23 mouse cellular contexts compared by ENCODE assay signal in genomic region chr3:146708381-146708780, GRCm38 (mm10). TPM values are rescaled to one million over a fixed set of nuclear protein-coding genes. Genes with fewer than 3 reads are reported as not detected.
A peak's percentile ranks its signal among the peaks of the same experiment; 100 is the strongest.
DNase-seq lines count a peak whose midpoint lies in the region; ATAC-seq and TF ChIP-seq lines count a peak whose summit lies in the region.
"Had no signal": no experiment of that assay in that cellular context is flagged by ENCODE, and none has a peak within 500 bp of the region (broad histone marks: within the 10 kb centered on the region; RNA-seq: fewer than 3 reads in every experiment).

No protein-coding gene starts in this region.

- 41% methylated on average over 3 of the region's 3 CpGs for WGBS in liver, adult 2 months
- 48% methylated on average over 3 of the region's 3 CpGs for WGBS in liver, embryonic 13.5 days (ENCODE audit: insufficient replicate concordance)
- 46% methylated on average over 3 of the region's 3 CpGs for WGBS in liver, postnatal 0 days (ENCODE audit: insufficient replicate concordance)
- WGBS in hindbrain, embryonic 13.5 days: 86% methylated on average over 3 of the region's 3 CpGs

- peak; percentile 78 for ATAC-seq in liver, embryonic 13.5 days (ENCODE audit: low read depth)
- ATAC-seq in liver, postnatal 0 days: peak; percentile 98
- ATAC-seq in hindbrain, embryonic 13.5 days (ENCODE audit: low FRiP score): no peak
- ATAC-seq: forebrain, postnatal 0 days had no signal

- H3K9ac ChIP-seq in liver, adult 2 months (ENCODE audit: low read depth, low read length): no peak overlapping the region
- no peak overlapping the region for H3K9ac ChIP-seq in liver, embryonic 13.5 days
- no peak overlapping the region for H3K9ac ChIP-seq in liver, postnatal 0 days (replicated peaks)
- H3K9ac ChIP-seq in hindbrain, embryonic 13.5 days: no peak overlapping the region
- H3K9ac ChIP-seq: embryonic facial prominence, embryonic 12.5 days; forebrain, postnatal 0 days; heart, embryonic 13.5 days; hindbrain, embryonic 15.5 days had no signal

- H3K4me1 ChIP-seq in liver, adult 2 months (ENCODE audit: control insufficient read depth, insufficient read depth, low read length): no peaks in the 10 kb centered on the region
- H3K4me1 ChIP-seq in liver, embryonic 13.5 days (replicated peaks): no peaks in the 10 kb centered on the region
- 0 out of 2 replicates have a peak, but pooled peaks cover 4% of the 10 kb centered on the region for H3K4me1 ChIP-seq in liver, postnatal 0 days (ENCODE audit: insufficient read depth)
- no peaks in the 10 kb centered on the region for H3K4me1 ChIP-seq in hindbrain, embryonic 13.5 days (replicated peaks)
- H3K4me1 ChIP-seq: embryonic facial prominence, embryonic 12.5 days had no signal

- no peaks in the 10 kb centered on the region for H3K36me3 ChIP-seq in liver, adult 2 months (ENCODE audit: control insufficient read depth, insufficient read depth, low read length)
- no peaks in the 10 kb centered on the region for H3K36me3 ChIP-seq in liver, embryonic 13.5 days
- no peaks in the 10 kb centered on the region for H3K36me3 ChIP-seq in liver, postnatal 0 days (replicated peaks; ENCODE audit: insufficient read depth, low read length)
- no peaks in the 10 kb centered on the region for H3K36me3 ChIP-seq in hindbrain, embryonic 13.5 days
- H3K36me3 ChIP-seq: embryonic facial prominence, embryonic 12.5 days; heart, embryonic 13.5 days; hindbrain, embryonic 15.5 days had no signal

- no peak for TF ChIP-seq CTCF in liver, adult 2 months (IDR thresholded peaks at IDR 0.05; ENCODE audit: low read depth, low read length)
- no peak for TF ChIP-seq CTCF in liver, postnatal 0 days (IDR thresholded peaks at IDR 0.05; ENCODE audit: low read depth)

- TF ChIP-seq POLR2A in liver, adult 2 months (IDR thresholded peaks at IDR 0.05; ENCODE audit: extremely low read depth, insufficient read depth, low read length): no peak

- TF ChIP-seq EP300 in liver, postnatal 0 days (IDR thresholded peaks at IDR 0.05; ENCODE audit: low read depth): peak; percentile 52

- H3K4me2 ChIP-seq in liver, embryonic 13.5 days: no peak overlapping the region
- H3K4me2 ChIP-seq in liver, postnatal 0 days (ENCODE audit: low read depth, low read length): no peak overlapping the region
- H3K4me2 ChIP-seq in hindbrain, embryonic 13.5 days: no peak overlapping the region
- H3K4me2 ChIP-seq: embryonic facial prominence, embryonic 12.5 days; heart, embryonic 13.5 days; hindbrain, embryonic 15.5 days had no signal

- no peak overlapping the region for H3K4me3 ChIP-seq in liver, adult 2 months (ENCODE audit: insufficient read depth, low read depth, low read length)
- H3K4me3 ChIP-seq in liver, embryonic 13.5 days (replicated peaks): no peak overlapping the region
- H3K4me3 ChIP-seq in liver, postnatal 0 days (ENCODE audit: low read depth, low read length): no peak overlapping the region
- no peak overlapping the region for H3K4me3 ChIP-seq in hindbrain, embryonic 13.5 days
- H3K4me3 ChIP-seq: embryonic facial prominence, embryonic 12.5 days; gastrocnemius, adult 2 months; heart, embryonic 13.5 days; hindbrain, embryonic 15.5 days had no signal

- peak; percentile 26 for DNase-seq in liver, adult 2 months (ENCODE audit: extremely low read depth, low read depth, low spot score)
- DNase-seq in liver: no peak
- DNase-seq in liver, embryonic 13.5 days: no peak
- DNase-seq in liver, postnatal 0 days: no peak
- peak; percentile 24 for DNase-seq in yolk sac, embryonic 10.5 days (ENCODE audit: low spot score)
- DNase-seq in adrenal gland, postnatal 14 days: no peak
- no peak for DNase-seq in ovary, adult 18-20 months (ENCODE audit: low spot score)
- DNase-seq: adrenal gland, postnatal 10 days; cerebellum, adult 11-12 months; cerebellum, adult 9-10 months; cerebellum, postnatal 25 days; forebrain, postnatal 0 days; gastrocnemius, adult 2 months; gastrocnemius, postnatal 25 days; heart, adult 11 months had no signal

- H3K79me2 ChIP-seq in liver, adult 2 months (ENCODE audit: control insufficient read depth, insufficient read depth, low read length): no peaks in the 10 kb centered on the region

- H3K9me3 ChIP-seq in liver, embryonic 13.5 days (replicated peaks): no peaks in the 10 kb centered on the region
- no peaks in the 10 kb centered on the region for H3K9me3 ChIP-seq in liver, postnatal 0 days (ENCODE audit: low read length)
- no peaks in the 10 kb centered on the region for H3K9me3 ChIP-seq in hindbrain, embryonic 13.5 days
- H3K9me3 ChIP-seq: embryonic facial prominence, embryonic 12.5 days; heart, embryonic 13.5 days; hindbrain, embryonic 15.5 days had no signal

- no peak overlapping the region for H3K27ac ChIP-seq in liver, adult 2 months (replicated peaks; ENCODE audit: insufficient read depth, low read depth, low read length)
- no peak overlapping the region for H3K27ac ChIP-seq in liver, embryonic 13.5 days
- no peak overlapping the region for H3K27ac ChIP-seq in liver, postnatal 0 days (ENCODE audit: low read depth)
- H3K27ac ChIP-seq in hindbrain, embryonic 13.5 days: no peak overlapping the region
- H3K27ac ChIP-seq: embryonic facial prominence, embryonic 12.5 days; gastrocnemius, adult 2 months; heart, embryonic 13.5 days; hindbrain, embryonic 15.5 days had no signal

- no peaks in the 10 kb centered on the region for H3K27me3 ChIP-seq in liver, adult 2 months (ENCODE audit: control insufficient read depth, insufficient read depth, low read length)
- no peaks in the 10 kb centered on the region for H3K27me3 ChIP-seq in liver, embryonic 13.5 days
- no peaks in the 10 kb centered on the region for H3K27me3 ChIP-seq in liver, postnatal 0 days (ENCODE audit: insufficient read depth, low read length)
- H3K27me3 ChIP-seq in hindbrain, embryonic 13.5 days: no peaks in the 10 kb centered on the region
- H3K27me3 ChIP-seq: embryonic facial prominence, embryonic 12.5 days; heart, embryonic 13.5 days; hindbrain, embryonic 15.5 days had no signal

RNA-seq across cellular contexts. Expression of gene Samd13, which starts 23.0 kb away (rescaled TPM):
- total RNA-seq in liver, adult 2 months (2014; rRNA removed): not detected in 2 replicates
- 0.22 TPM in 1 of 2 replicates, not detected in the other for polyA plus RNA-seq in liver, adult 2 months (2012; rRNA removed)
- polyA plus RNA-seq in liver, embryonic 13.5 days (2015; fragmentation: Nextera tagmentation; extraction: Ambion mirVana): 0.22 and 0.44 TPM in 2 replicates
- 0.11 TPM in 1 of 2 replicates, not detected in the other for polyA plus RNA-seq in liver, postnatal 0 days (2015; fragmentation: Nextera tagmentation; extraction: Ambion mirVana)
- polyA plus RNA-seq in hindbrain, embryonic 13.5 days (2015; fragmentation: Nextera tagmentation; extraction: Ambion mirVana): 0.23 and 0.44 TPM in 2 replicates
- 0.82 and 0.83 TPM in 2 replicates for total RNA-seq in adrenal gland, postnatal 14 days (2021)

RNA-seq across cellular contexts. Expression of gene 4930503B20Rik, which starts 57.3 kb away (rescaled TPM):
- total RNA-seq in liver, adult 2 months (2014; rRNA removed): not detected in 2 replicates
- polyA plus RNA-seq in liver, adult 2 months (2012; rRNA removed): not detected in 2 replicates
- not detected in 2 replicates for polyA plus RNA-seq in liver, embryonic 13.5 days (2015; fragmentation: Nextera tagmentation; extraction: Ambion mirVana)
- polyA plus RNA-seq in liver, postnatal 0 days (2015; fragmentation: Nextera tagmentation; extraction: Ambion mirVana): not detected in 2 replicates
- not detected in 2 replicates for polyA plus RNA-seq in hindbrain, embryonic 13.5 days (2015; fragmentation: Nextera tagmentation; extraction: Ambion mirVana)
- not detected in 2 replicates for total RNA-seq in adrenal gland, postnatal 14 days (2021)
- total RNA-seq: adrenal gland, postnatal 10 days; forebrain, postnatal 0 days; gastrocnemius, adult 2 months; gastrocnemius, postnatal 25 days; hematopoietic stem cell, adult 5-6 weeks had no signal
- polyA plus RNA-seq: C2C12; embryonic facial prominence, embryonic 12.5 days; forebrain, embryonic 11.5 days; heart, embryonic 13.5 days; heart, postnatal 0 days; hindbrain, embryonic 15.5 days had no signal

Comparison
In these comparisons a context has a peak if more than half of its experiments do, and no peak if none do; other contexts are left out.
1. DNase-seq: peak in liver, adult 2 months (single experiment) and yolk sac, embryonic 10.5 days (single experiment); none in liver (single experiment), liver, embryonic 13.5 days (single experiment), liver, postnatal 0 days (single experiment), adrenal gland, postnatal 14 days (single experiment) and ovary, adult 18-20 months (single experiment).